Mouse (Mus musculus) testis, adult 2 months (tissue): ENCODE measurements around the gene Pdpk1. TPM values are rescaled to one million over a fixed set of nuclear protein-coding genes. Genes with fewer than 3 reads are reported as not detected.
A peak's percentile ranks its signal among the peaks of the same experiment; 100 is the strongest.

Experiments used
- H3K27ac ChIP-seq: fragments of 200-500 bp; 2 replicates; pipeline ENCODE4 v1.5.1; 2012; ENCODE audit warnings: low read depth, low read length; ENCODE audit not compliant: control insufficient read depth, insufficient read depth
- H3K27me3 ChIP-seq: fragments of 200-500 bp; 2 replicates; pipeline ENCODE4 v1.6.1; 2012; ENCODE audit warnings: mild to moderate bottlenecking, low read length, moderate library complexity; ENCODE audit not compliant: control insufficient read depth, insufficient read depth
- H3K36me3 ChIP-seq: fragments of 200-500 bp; 2 replicates; pipeline ENCODE4 v1.6.1; 2012; ENCODE audit warnings: mild to moderate bottlenecking, low read length; ENCODE audit not compliant: control insufficient read depth, insufficient read depth
- H3K4me1 ChIP-seq: fragments of 200-500 bp; 2 replicates; pipeline ENCODE4 v1.6.1; 2012; ENCODE audit warnings: low read length; ENCODE audit not compliant: control insufficient read depth, insufficient read depth
- H3K4me3 ChIP-seq: fragments of 200-500 bp; 2 replicates; pipeline ENCODE4 v1.5.1; 2012; ENCODE audit warnings: low read depth, mild to moderate bottlenecking, low read length, moderate library complexity, mixed read lengths; ENCODE audit not compliant: control insufficient read depth
- CTCF ChIP-seq: fragments of 200-500 bp; IDR thresholded peaks from 2 replicates; pipeline ENCODE4 v1.5.1; 2012; ENCODE audit warnings: low read depth, mild to moderate bottlenecking, inconsistent platforms, low read length, moderate library complexity; ENCODE audit not compliant: control insufficient read depth, insufficient read depth, insufficient replicate concordance
- POLR2A ChIP-seq: fragments of 200-500 bp; IDR thresholded peaks from 2 replicates; pipeline ENCODE4 v1.6.1; 2012; ENCODE audit warnings: low read depth, mild to moderate bottlenecking, inconsistent platforms, low read length, moderate library complexity; ENCODE audit not compliant: control insufficient read depth
- polyA plus RNA-seq: library from polyadenylated mRNA; depleted of rRNA; stranded (reverse); fragments of >200 nt; gene quantifications from 2 replicates; pipeline ENCODE4 v1.2.3, GENCODE M21; 2012

Pdpk1 gene
- polyA plus RNA-seq, 1 experiment: 486 TPM

- Histone ChIP-seq H3K4me3 (peak overlapping the region; percentile 67), H3K36me3 (peaks cover 14% of the 10 kb centered on the region), H3K27me3 (no peaks in the 10 kb centered on the region), H3K4me1 (no peaks in the 10 kb centered on the region), H3K27ac (no peak overlapping the region)
- TF ChIP-seq POLR2A: no peak
- TF ChIP-seq CTCF: no peak
Measured at GRCm38 (mm10) chr17:24056636-24057625, 93.8 kb downstream of the Pdpk1 start.

GRCm38 (mm10) chr17:24049008-24049407 lies 101.7 kb downstream of the Pdpk1 start:
- TF ChIP-seq POLR2A (no peak), CTCF (no peak)
- Histone ChIP-seq H3K27ac (no peak overlapping the region), H3K4me1 (no peaks in the 10 kb centered on the region), H3K4me3 (no peak overlapping the region), H3K36me3 (no peaks in the 10 kb centered on the region; the same call in 1 of the 2 replicates), H3K27me3 (no peaks in the 10 kb centered on the region)

GRCm38 (mm10) chr17:24048053-24048452 lies 102.7 kb downstream of the Pdpk1 start:
- no peaks in the 10 kb centered on the region; the same call in 1 of the 2 replicates for H3K36me3 ChIP-seq
- no peaks in the 10 kb centered on the region for H3K27me3 ChIP-seq
- TF ChIP-seq POLR2A: no peak
- TF ChIP-seq CTCF: no peak
- H3K4me3 ChIP-seq: no peak overlapping the region
- H3K4me1 ChIP-seq: no peaks in the 10 kb centered on the region
- no peak overlapping the region for H3K27ac ChIP-seq

- no peaks in the 10 kb centered on the region for H3K27me3 ChIP-seq
- H3K36me3 ChIP-seq: no peaks in the 10 kb centered on the region; the same call in 1 of the 2 replicates
- H3K4me1 ChIP-seq: no peaks in the 10 kb centered on the region
- no peak for TF ChIP-seq POLR2A
- no peak for TF ChIP-seq CTCF
- no peak overlapping the region for H3K27ac ChIP-seq
- no peak overlapping the region for H3K4me3 ChIP-seq
Measured at GRCm38 (mm10) chr17:24046026-24046425, 104.7 kb downstream of the Pdpk1 start.

GRCm38 (mm10) chr17:24045608-24046007 lies 105.1 kb downstream of the Pdpk1 start:
- Histone ChIP-seq H3K27ac (no peak overlapping the region), H3K4me3 (no peak overlapping the region), H3K27me3 (no peaks in the 10 kb centered on the region), H3K4me1 (no peaks in the 10 kb centered on the region), H3K36me3 (no peaks in the 10 kb centered on the region; the same call in 1 of the 2 replicates)
- no peak for TF ChIP-seq POLR2A
- TF ChIP-seq CTCF: no peak

GRCm38 (mm10) chr17:24044482-24044881 lies 106.2 kb downstream of the Pdpk1 start:
- Histone ChIP-seq H3K27ac (no peak overlapping the region), H3K4me1 (no peaks in the 10 kb centered on the region), H3K4me3 (no peak overlapping the region), H3K27me3 (no peaks in the 10 kb centered on the region), H3K36me3 (no peaks in the 10 kb centered on the region; the same call in 1 of the 2 replicates)
- no peak for TF ChIP-seq POLR2A
- TF ChIP-seq CTCF: no peak

- no peak for TF ChIP-seq CTCF
- TF ChIP-seq POLR2A: no peak
- H3K36me3 ChIP-seq: no peaks in the 10 kb centered on the region
- no peaks in the 10 kb centered on the region for H3K4me1 ChIP-seq
- H3K4me3 ChIP-seq: no peak within 1 kb of the TSS
- no peaks in the 10 kb centered on the region for H3K27me3 ChIP-seq
- no peak within 1 kb of the TSS for H3K27ac ChIP-seq
Measured at GRCm38 (mm10) chr17:24037844-24038243, 112.9 kb downstream of the Pdpk1 start, which contains the start of gene Prss27. Gene Prss27 (plus strand): TSS chr17:24038144.
